Mouse (Mus musculus) spleen, postnatal 0 days (tissue): ENCODE results near the gene Tm7sf2. TPM values are rescaled to one million over a fixed set of nuclear protein-coding genes. Genes with fewer than 3 reads are reported as not detected.

Experiments used
- polyA plus RNA-seq: library from polyadenylated mRNA; unstranded; fragments of >200 nt; fragmentation: Nextera tagmentation; extraction: Ambion mirVana; gene quantifications from 2 replicates; pipeline ENCODE4 v1.2.1, GENCODE M21; 2015

Gene Tm7sf2
- 3.8 and 3.9 TPM in 2 replicates for polyA plus RNA-seq

DNA sequence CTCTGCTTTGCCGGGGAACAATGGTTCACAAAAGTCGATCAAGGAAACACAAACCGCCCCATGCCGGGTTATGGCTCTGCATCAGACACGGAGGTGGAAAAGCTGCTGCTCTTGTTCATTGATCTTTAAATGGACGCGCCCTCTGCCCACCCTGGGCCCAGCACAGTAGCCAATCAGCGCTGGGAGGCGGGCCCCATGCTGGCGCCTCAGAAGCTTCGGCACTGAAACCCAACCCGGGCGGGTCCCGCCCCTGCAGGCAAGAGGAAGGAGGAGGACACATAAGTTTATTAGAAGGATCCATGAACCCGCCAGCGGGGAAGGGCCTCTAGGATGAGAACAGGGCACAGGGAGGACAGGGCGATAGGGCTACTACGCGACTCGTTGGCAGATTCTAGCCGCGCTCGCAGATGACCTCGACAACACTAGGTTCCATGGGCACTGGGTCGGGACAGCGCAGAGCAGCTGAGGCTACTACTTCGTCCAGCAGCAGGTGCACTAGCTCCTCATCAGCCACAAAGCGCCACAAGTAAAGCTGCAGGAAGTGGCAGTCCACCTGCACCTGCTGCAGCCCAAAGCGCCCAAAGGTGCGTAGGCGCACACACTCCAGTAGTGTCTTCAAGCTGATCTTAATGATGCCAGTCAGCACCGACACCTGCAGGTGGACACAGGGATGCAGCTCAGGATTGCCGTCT lies at the start of gene Tm7sf2:
Gene Tm7sf2, minus strand, starts transcription at position 650 of the 692 bp plus-strand sequence.

GRCm38 (mm10) chr19:6105586-6105985 lies 37.4 kb upstream of the Tm7sf2 start, which contains the start of gene Naaladl1:
Naaladl1 (plus strand) TSS chr19:6105782.

GRCm38 (mm10) chr19:6094119-6094518 lies 25.9 kb upstream of the Tm7sf2 start, which contains the start of gene AC131692.1:
AC131692.1 (plus strand) TSS chr19:6094419.

GRCm38 (mm10) chr19:6084478-6085248 lies 16.5 kb upstream of the Tm7sf2 start, which contains the start of the genes Zfpl1 and Cdca5:
Zfpl1 (minus strand) TSS chr19:6084956.
Cdca5 (plus strand) TSS chr19:6084983.

DNA sequence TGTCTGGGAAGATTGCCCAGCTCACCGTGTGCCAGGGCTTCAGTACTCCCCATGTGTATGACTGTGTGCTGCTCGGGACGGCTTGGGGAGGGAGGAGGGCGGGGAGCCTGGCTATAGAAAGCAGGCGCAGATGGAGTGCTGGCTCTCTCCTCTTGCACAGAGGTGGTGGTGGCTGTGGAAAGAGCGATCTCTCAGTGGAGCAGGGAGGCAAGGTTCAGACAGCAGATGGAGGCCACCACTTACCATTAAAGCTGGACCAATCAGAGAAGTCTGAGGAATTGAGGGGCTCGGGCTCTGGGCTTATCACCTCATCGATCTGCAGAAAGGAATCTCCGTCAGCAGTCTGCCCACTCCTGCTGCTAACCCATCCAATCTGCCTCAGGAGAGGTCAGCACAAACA lies 14.0 kb upstream of the Tm7sf2 start, which contains the start of gene Gm28374:
Gene Gm28374, minus strand, starts transcription at position 101 of the 400 bp plus-strand sequence.

GRCm38 (mm10) chr19:6079983-6080480 lies 11.9 kb upstream of the Tm7sf2 start, which contains the start of gene Tmem262:
Tmem262 (plus strand) TSS chr19:6080033.

DNA sequence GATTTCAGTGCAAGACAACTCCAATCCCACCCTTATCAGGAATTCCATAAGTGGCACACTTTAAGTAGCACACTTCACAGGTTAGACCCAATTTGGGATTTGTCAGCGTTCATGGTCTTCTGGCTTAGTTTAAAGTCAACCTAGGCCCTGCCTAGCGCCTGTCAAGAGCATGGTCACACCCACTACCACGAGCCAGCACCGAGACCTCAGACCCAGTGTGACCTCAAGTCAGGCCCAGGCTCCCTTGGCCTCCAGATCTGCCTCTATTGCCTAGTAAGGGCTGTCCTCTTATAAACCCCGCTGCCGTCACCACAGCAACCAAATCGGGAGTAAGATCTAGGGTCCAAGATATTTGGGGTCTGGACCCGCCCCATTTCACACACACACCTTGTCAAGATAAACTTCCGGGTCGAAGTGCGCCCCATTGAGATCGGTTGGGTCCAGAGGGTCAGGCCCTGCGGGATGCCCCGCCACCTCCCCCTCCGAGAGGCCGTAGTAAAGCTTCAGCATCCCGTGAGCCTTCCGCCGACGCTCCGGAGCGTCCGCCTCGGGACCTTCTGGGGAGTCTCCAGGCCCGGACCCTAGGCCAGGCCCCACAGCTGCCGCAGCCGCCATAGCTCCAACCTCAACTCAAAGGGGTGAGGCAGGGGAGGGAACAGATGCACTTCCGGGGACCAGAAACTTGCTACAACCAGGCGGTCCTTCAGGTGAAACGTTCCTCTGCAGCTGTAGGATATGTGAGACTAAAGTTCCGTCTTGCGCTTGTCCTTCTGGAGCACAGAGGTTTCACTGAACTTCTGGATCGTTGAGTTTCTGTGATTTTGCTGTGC lies 8.6 kb upstream of the Tm7sf2 start, which contains the start of gene Vps51:
Gene Vps51, minus strand, starts transcription at position 668 of the 830 bp plus-strand sequence.

GRCm38 (mm10) chr19:6061021-6061533 lies 7.1 kb downstream of the Tm7sf2 start, which contains the start of gene Znhit2:
Znhit2 (plus strand) TSS chr19:6061192.

DNA sequence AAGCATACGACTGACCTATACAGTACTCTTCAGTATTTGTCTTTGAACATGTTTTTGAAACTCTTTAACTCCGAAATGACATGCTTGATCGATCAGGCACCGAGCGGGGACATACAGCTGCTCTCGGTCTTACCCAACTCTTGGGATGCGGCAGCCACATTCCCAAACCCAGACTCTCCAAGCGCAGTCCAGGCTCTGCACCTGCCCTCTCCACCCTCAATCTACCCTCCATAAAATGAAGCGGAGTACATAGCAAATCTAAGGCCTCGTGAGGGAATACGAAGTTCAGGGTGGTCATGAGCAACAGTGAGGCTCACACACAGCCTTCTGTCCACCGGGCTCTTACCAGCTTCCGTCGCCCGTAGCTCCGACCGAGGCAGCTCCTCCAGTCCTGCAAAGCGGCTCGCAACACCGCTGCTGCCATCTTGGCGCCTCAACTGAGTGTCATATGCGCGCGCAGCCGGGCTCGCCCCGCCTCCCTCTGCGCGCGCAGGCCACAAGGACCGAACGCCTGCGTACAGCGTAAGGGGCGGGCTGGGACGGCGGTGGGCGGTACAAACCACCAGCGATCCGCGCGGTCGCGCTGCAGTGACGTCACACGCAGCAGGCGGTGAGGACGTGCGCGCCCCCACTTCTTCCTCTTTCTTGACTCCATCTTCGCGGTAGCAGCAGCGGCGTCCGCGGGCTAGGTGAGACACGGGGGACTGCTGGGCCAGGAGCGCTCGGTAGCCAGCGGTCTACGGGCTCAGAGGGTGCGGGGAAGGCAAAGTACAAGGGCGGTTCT lies 10.7 kb downstream of the Tm7sf2 start, which contains the start of the genes Mrpl49 and Fau:
Gene Mrpl49, minus strand, starts transcription at position 473 of the 784 bp plus-strand sequence.
Gene Fau, plus strand, starts transcription at position 532 of the 784 bp plus-strand sequence.

DNA sequence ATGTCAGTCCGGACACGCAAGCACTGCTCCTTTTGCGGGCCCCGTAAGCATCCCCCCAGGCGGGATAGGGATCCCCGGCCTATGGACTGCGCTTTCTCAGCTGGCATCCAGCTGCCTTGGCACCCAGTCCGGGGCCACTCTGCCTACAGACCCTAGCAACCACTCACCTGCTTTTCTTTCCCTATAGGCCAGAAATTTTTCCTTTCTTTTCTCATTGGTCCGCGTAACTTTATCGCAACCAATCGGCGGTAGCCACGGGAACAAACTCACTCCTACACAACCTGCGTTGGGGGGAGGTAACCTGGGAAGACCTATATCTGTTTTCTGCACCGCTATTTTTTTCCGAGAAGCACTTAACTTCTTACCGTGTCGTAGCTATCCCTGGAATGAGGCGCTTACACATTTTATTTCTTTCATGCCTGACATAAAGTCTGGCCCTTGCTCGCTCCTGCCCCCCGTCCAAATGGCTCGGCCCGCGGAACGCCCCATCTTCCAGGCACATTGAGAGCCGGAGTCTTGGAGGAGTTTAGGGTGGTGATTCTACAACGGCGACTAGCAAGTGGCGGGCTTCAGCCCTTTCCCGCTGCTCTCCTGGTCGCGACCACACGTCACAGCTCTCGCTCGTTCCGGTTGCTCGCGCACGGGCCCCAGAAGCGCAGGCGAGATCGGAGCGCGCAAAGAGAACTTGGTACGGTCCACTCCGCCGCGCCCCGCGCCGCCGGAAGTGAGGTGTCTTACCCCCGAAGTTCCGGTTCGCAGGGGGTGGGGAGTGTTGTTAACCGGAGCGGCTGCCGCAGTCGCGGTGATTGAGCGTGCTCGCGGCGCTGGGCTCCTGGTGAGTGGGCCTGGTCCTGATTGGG lies 21.6 kb downstream of the Tm7sf2 start, which contains the start of gene Syvn1:
Gene Syvn1, plus strand, starts transcription at position 283 of the 860 bp plus-strand sequence.

DNA sequence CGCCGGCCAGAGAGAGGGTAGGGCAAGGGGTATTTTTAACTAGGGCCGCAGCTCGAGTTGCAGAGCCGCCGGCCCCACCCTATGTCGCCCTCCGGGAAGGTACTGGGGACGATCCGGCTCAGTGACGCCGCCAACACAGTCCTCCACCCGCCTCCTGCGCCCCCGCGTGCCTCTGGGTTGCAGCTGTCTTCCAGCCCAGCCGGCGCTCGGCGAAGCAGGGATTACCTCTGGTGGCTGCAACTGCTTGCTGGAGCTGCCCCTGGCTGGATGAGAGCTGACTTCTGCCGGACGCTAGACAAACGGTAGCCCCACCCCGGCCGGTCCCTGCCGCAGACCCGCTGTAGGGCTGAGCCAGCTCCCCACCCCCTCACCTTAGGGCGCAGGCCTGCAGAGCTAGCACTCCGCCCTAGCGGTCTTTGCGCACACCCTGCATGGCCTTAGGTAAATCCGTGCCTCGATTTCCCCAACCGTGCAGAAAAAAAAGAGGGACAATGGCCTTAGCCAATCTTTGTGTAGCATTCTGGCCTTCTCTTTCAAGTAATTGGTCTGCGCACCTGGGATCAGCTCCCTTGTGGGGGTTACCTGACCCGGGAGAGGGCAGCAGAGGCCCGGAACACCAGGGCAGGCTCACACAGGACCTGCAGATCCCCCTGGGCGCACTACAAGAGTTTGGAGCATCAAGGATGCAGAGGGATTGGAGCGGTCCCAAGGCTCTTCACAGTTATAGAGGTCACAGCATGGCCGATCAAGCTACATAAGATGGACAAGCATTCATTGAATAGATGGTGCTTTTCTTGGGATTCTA lies 52.5 kb downstream of the Tm7sf2 start, which contains the start of gene Capn1:
Gene Capn1, minus strand, starts transcription at position 387 of the 805 bp plus-strand sequence.

Other genes starting within 250 kb of the Tm7sf2 start
- 18.5 and 20.2 TPM in 2 replicates for gene Frmd8, start 193.1 kb downstream of the Tm7sf2 start, polyA plus RNA-seq
- gene Slc25a45, start 190.6 kb downstream of the Tm7sf2 start, polyA plus RNA-seq = 8.4 and 14.3 TPM in 2 replicates
- 4.8 and 5.1 TPM in 2 replicates for gene Tigd3, start 174.2 kb downstream of the Tm7sf2 start, polyA plus RNA-seq
- 55.3 and 62.4 TPM in 2 replicates for gene Dpf2, start 155.4 kb downstream of the Tm7sf2 start, polyA plus RNA-seq
- gene Cdc42ep2, start 143.6 kb downstream of the Tm7sf2 start, polyA plus RNA-seq = 4.2 and 5.4 TPM in 2 replicates
- gene Pola2, start 104.2 kb downstream of the Tm7sf2 start, polyA plus RNA-seq = 61.9 and 69.5 TPM in 2 replicates
- 0.18 and 0.33 TPM in 2 replicates for gene Slc22a20, start 82.2 kb downstream of the Tm7sf2 start, polyA plus RNA-seq
- gene Capn1, start 52.5 kb downstream of the Tm7sf2 start, polyA plus RNA-seq = 17.5 and 18.8 TPM in 2 replicates
- 13.7 and 15.3 TPM in 2 replicates for gene Syvn1, start 21.8 kb downstream of the Tm7sf2 start, polyA plus RNA-seq
- 41.2 and 44.7 TPM in 2 replicates for gene Mrpl49, start 10.6 kb downstream of the Tm7sf2 start, polyA plus RNA-seq
- gene Fau, start 10.5 kb downstream of the Tm7sf2 start, polyA plus RNA-seq = 972 and 981 TPM in 2 replicates
- gene Znhit2, start 7.2 kb downstream of the Tm7sf2 start, polyA plus RNA-seq = 24.3 and 28.5 TPM in 2 replicates
- gene Vps51, start 8.9 kb upstream of the Tm7sf2 start, polyA plus RNA-seq = 37.6 and 41.3 TPM in 2 replicates
- gene Tmem262, start 11.7 kb upstream of the Tm7sf2 start, polyA plus RNA-seq = not detected in 2 replicates
- gene Gm28374, start 13.9 kb upstream of the Tm7sf2 start, polyA plus RNA-seq = 0.28 and 0.61 TPM in 2 replicates
- 30.3 and 32.0 TPM in 2 replicates for gene Zfpl1, start 16.6 kb upstream of the Tm7sf2 start, polyA plus RNA-seq
- gene Cdca5, start 16.6 kb upstream of the Tm7sf2 start, polyA plus RNA-seq = 38.6 and 42.9 TPM in 2 replicates
- 0.21 and 0.32 TPM in 2 replicates for gene AC131692.1, start 26.0 kb upstream of the Tm7sf2 start, polyA plus RNA-seq
- 0.34 and 0.40 TPM in 2 replicates for gene Naaladl1, start 37.4 kb upstream of the Tm7sf2 start, polyA plus RNA-seq
- 29.3 and 29.9 TPM in 2 replicates for gene Sac3d1, start 50.3 kb upstream of the Tm7sf2 start, polyA plus RNA-seq
- 31.6 and 32.1 TPM in 2 replicates for gene Snx15, start 59.9 kb upstream of the Tm7sf2 start, polyA plus RNA-seq
- 0.96 and 1.0 TPM in 2 replicates for gene Batf2, start 72.6 kb upstream of the Tm7sf2 start, polyA plus RNA-seq
- gene Arl2, start 73.2 kb upstream of the Tm7sf2 start, polyA plus RNA-seq = 37.1 and 37.2 TPM in 2 replicates
- not detected in 2 replicates for gene Majin, start 116.0 kb upstream of the Tm7sf2 start, polyA plus RNA-seq
- 0.17 and 0.22 TPM in 2 replicates for gene Gpha2, start 158.0 kb upstream of the Tm7sf2 start, polyA plus RNA-seq
- gene Ppp2r5b, start 167.5 kb upstream of the Tm7sf2 start, polyA plus RNA-seq = 5.0 and 6.2 TPM in 2 replicates
- 4.4 and 5.6 TPM in 2 replicates for gene Atg2a, start 173.3 kb upstream of the Tm7sf2 start, polyA plus RNA-seq
- gene Ehd1, start 208.4 kb upstream of the Tm7sf2 start, polyA plus RNA-seq = 66.5 and 75.4 TPM in 2 replicates
- gene Cdc42bpg, start 238.1 kb upstream of the Tm7sf2 start, polyA plus RNA-seq = 0.40 and 0.67 TPM in 2 replicates